Mouse (Mus musculus) thymus, postnatal 14 days (tissue): ENCODE measurements around the gene Adarb2.

Source experiments
- DNase-seq: peaks from one replicate; pipeline ENCODE4 v3.0.0; 2021

The Adarb2 gene

DNA sequence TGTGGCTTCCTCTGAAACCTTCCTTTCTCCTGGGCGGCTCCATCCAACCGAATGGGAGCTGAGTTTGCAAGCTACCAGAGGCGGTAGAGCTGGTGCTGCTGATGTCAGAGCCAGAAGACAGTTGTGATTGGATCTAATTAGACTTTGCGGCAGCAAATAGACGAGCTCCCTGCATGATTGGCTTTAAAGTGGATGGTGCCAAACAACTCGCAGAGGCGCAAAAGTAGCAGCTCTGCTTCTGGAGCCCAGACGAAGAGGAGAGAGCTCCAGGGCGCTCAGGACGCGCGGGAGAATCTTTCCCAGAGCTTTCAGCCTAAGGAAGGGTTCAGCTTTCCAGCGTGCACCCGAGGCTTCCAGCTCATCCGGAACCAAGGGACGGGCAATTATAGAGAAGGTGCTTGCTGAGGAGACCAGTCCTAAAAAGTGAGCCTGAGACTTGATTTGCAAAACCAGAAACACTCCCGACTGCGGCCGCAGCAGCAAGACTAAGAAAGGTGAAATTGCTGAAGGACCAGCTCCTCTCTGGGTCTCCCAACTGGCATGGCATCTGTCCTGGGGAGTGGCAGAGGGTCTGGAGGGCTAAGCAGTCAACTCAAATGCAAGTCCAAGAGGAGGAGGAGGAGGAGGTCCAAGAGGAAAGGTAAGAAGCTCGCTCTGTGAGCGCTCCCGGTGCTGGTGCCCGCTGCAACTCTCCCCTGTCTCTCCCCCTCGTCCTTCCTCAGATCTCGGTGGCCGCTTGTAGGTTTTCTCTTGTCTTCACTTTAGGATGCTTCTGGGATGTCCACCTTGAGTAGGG is at the start of gene Adarb2:
Gene Adarb2 (plus strand): TSS at position 186 of the 796 bp plus-strand sequence.
- DNase-seq, result no peak

DNA sequence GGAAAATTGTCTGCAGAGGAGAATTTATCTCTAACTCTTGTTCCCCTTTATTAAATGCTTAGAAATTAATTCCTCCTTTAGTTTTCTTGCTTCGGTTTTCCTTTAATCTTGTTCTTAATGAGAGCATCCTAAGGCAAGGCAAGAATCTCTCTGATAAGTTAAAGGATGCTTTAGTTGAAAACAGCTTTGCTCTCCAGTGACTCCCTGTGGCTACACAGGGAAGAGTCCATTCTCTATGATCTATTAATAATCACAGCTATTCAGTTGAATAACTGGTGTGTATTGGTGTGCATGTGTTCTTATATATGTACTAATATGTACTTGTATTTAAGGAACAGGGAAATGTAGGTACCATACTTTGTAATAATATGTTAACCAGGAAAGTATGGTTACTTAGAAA is 28.9 kb upstream of the Adarb2 start:
- no peak for DNase-seq

DNA sequence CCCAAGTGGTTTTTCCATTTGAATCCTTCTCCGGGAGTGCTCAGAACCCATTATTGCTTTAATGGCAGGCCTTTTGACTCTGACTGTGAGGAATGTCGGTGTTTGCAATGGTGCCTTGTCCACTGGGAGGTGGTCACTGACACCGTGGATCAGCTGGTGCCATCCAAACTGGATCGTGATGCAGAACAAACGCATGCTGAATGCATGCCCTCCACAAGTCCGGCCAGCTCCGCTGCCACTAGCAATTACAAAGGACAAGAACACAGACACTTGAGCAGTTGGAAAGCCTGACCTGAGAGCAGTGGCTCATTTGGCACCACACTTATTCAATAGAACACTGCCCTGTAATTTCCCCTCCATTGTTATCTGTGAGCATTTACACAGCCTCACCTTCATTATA is 10.7 kb upstream of the Adarb2 start:
- no peak for DNase-seq

DNA sequence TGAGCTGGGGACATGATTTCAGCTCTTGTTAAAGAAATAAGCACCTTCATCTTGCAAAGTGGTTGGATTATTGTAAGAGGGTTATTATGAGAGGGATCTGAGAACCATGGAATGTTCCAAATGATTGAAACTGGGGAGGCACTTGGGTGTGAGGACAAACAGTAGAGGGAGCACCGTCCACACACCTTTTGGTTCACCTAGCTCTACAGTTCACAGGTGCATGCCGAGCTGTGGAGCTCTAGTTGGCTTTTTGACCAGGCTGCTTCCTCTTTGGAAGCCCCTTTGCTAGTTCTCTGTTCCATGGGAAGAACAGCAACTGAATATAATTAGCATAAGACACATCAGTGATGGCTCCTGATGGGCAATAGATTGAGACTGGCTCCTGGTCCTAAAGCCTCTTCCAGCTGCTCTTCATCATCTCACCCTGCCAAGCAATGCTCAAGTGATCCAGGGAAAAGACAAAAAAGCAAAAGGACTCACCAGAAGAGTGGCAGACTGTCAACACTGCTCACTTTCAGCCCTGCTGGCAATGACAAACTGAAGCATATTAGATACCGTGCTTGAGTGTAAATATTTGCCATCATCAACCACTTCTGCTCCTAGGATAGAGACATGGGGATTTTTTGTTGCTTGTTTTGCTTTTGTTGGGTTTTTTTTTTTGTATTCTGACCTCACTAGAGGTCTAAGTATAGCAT is 3.3 kb upstream of the Adarb2 start:
- DNase-seq, result no peak

DNA sequence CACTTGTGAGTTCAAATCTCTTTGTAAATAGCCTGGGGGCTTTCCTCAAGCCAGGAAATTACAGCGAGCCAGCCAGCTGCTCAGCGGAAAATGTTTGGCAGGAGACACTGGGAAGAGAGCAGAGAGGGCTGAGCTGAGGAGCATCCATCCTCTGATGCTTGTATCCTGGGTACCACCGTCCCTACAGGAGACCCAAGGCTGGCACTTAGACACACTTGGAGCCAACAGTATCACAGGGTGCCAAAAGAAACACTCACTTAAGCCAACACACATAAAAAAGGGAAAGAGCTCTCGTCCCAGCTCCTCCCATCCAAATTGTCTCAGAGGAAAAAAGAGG is 779 bp downstream of the Adarb2 start:
- no peak for DNase-seq

DNA sequence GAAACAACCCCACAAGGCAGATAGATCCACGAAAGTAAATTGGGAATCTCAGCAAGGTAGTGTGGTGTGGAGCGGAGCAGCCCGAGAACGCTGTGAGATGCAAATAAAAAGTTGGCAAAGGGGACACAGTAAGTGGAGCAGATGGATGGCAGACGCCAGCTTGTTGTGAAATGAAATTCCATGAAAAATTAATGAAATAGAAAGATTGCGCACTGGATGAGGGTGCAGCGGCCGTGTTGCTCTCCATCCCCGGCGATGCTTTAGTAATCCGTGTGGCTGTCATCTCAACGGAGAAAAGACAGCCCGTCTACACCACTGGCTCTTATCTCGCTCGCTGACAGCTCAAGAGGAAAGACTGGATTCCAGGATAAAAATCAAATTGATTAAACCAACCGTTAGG is 4.7 kb downstream of the Adarb2 start:
- no peak for DNase-seq

DNA sequence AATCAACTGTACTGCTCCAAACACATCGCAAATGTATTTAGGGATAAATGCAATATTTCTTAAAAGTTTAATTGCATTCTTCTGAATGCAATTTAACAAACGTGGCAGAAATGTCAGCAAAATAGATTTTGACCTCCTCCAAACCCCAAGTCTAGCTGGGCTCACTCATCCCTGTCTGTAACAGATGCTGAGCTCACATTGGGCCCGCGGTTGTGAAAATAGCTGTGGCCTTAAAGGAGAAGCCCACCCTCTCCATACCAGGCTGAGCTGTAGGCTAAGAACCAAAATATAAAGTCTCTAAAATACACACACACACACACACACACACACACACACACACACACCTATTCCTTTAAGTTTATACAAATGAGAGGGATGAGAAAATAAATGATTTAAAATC is 8.1 kb downstream of the Adarb2 start:
- DNase-seq, result no peak

DNA sequence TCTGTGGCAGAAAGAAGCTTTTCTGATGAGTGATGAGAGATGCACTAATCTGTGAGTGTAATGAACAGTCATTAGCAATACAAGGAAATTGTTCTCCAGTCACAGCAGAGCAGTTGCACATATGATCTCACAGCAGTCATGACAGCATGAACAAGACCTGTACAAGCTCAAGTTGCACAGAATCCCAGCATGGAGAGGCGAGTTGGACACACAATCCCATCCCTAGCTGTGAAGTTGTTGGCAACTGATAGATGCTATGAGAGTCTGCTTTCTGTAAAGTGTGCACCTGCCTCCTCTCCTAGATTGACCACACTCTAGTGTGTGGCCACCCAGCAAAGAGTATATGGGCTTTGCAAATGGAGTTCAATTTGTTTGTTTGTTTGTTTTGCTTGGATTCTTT is 36.2 kb downstream of the Adarb2 start:
- DNase-seq, result no peak

DNA sequence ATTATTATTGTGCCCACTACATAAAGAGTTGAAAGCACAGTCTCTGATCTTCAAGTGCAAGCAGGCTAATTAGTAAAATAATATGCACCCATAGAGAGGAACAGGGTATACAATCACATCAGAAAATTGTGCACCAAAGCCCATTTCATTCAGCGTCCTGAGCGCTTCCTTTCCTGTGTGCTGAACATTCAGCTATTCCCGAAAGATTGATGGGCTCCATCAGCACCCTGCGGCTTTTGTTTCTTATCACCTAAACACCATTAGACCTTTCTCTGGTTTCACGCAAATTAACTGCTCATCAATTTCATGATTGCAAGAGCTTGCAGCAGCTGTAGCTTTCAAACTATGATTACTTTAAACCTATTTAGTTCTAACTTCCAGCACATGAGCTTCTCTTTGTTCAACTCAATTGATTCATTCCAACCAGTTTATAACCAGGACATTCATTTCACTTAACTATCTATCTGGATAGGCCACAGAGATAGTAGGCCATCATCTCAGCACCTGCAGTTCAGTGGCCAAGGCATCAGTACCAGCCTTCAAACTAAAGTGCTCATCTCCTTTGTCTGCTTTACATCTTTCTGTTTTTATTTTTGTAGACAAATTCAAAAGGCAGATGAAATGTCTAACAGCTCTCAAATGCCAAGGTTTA is 45.5 kb downstream of the Adarb2 start:
- DNase-seq, result no peak

DNA sequence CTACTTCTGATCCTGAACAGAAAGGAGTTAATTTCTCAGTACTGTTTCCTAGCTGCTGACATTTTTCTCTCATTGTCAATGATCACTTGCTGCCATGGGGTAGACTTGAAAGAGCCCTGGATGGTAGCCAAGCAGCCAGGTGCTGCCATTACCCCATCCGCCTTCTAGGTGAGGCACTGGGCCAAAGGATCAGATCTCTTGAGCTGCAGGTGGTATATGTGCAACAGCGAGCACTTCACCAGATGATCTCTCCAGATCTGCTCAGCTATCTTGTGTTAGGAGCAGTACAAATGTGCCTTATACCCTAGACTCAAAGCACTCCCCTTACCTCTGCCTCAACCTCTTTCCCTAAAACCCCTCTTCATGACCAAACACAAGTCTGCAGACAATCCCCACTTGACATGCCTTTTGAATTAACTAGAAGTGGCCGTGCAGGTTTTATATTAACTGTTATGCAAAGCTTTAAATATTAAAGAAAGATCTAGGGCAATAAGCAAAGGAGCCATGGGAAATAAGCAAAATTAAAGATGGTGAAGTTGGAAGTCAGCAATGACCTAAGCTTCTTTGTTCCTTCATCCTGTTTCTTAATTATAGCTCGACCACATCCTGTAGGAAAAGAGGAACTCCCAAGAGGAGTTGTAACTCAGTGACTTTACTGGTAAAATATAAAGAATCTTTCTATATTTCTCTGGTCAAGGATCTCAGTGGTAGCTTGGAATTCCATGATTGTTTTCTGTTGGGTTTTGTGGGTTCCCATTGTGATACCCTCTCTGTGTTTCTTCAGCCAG is 69.7 kb downstream of the Adarb2 start:
- no peak for DNase-seq

DNA sequence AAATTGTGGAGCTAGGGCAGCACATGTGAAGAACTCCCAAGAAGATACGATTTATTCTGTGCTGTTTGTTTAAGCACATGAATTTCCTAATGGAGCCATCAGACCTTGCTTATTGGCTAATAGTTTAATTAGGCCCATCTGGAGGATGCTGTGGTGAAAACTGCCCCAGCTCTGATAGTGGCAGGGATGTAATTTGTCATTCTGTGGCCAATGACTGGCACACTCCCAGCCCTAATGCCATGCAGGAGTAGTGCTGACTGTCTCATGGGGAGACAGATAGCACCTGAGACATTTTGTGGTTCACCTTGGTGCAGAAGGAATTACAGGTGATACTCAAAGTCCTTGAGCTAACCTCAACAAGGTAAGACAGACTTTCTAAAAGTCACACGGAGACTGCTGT is 80.5 kb downstream of the Adarb2 start:
- DNase-seq, result no peak

DNA sequence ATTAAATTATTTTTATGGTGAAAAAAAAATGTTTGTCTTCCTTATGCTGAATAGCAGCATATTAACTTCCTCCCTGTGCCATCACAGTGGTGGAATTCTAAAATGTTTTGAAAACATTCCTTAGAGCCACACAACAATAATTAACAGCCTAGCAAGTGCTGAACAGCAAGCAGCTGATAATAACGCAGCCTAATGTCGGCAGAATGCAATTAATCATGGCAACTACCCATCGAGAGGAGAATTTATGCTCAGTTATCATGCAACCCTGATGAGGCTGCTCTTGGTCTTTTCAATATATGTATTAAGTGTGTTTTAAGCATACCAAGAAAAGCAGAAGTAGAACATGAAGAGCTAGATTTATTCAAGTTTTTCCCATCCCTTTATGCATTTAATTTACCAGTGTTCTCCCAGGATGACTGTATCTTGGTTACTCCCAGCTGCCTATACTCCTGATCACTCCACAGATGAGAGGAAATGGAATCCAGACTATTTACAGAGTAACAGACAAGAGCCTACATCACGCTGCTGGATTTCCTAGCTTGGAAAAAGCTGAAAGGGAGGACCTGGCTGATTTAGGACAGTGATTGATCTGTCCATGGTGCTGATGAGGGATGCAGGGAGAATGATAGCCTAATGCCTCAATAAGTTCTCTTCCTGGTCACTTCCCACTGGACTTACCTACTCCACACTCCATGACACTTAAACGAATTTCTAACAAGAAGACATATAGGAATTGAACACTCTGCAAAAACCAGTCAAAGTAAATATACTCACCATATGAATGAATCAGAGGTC is 113.9 kb downstream of the Adarb2 start:
- no peak for DNase-seq

DNA sequence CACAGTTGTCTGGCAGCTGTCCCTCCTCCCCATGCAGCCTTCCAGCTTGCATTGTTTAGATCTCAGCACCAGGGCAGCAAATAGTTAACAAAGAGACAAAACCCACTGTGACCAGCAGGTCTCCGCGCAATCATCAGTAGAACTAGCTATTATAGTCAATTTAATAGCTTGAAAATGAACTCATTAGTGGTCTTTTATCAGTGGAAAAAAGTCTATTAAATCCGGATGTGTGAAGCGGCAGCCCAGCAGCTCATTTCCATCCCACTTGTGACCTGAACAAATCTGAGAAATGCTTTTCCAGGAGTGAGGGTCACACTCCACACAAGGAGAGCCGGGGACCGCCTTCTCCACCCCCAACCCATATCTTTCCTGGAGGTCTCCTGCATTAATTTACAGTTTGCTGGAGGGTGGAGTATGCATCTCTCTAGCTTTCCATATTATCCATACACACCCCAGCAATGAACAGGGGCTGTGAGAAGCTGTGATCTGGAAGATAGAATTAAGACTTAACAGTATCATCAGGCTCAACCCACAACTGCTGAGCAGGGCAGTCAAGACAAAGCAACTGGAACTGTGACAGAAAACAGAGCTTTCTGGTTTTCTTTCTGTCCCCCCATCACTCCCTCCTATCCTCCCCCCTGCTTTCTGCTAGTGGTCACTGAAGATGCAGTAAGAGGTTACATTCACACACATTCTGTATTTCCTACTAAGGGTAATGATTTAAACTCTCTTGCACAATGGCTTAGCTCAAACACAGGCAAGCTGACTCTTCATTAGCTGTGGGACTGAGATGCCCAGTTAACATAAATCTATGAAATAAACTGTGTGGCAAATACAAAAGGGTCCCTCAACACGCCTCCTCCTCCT is 131.2 kb downstream of the Adarb2 start:
- no peak for DNase-seq

DNA sequence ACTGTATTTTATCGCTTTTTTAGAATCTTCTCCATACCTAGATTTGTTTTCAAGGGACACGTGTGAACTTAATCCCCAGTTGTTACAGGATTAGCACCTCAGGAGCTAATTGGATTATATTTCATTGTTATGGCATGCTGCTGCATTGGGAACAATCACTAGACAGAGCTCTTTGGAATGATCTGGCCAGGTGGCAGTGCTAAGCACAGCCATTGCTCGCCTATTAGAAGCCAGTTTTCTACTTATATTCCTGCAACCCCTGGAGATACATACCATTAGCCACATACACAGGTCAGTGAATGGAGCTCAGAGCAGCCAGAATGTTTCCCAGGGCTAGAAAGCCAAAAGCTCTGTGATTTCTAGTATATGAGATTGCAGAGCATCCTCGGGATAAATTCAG is 131.9 kb downstream of the Adarb2 start:
- DNase-seq, result no peak

DNA sequence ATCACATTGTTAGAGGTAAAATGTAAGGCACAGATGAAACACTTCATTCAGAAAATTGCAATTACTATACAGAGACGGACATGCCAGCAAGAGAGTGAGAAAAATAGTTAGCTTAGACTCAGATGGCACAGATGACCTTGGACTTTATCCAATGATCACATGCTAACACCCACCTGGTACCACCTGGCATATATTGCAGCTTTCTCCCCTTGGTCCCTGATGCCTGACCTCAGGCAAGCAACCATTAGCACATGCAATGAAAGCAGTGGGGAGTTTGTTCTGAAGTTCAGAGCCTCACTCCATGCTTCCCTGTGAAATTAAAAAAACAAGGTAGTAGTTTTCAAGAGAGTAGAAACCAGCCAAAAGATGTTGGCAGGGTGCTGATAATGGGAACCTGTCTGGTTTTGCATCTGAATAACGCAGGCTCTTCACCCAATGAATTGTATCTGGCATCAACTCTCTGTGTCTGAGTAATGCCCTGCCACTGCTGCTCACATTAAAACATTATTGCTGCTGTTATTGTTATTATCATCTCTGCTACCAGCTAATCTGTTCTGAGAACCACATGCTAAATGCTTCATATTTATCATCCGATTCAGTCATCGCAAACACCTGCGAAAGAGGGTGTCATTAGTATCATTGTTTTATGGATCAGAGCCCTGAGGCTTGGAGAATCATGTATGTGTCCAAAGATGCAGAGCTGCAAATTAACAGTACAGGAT is 138.6 kb downstream of the Adarb2 start:
- DNase-seq, result no peak

DNA sequence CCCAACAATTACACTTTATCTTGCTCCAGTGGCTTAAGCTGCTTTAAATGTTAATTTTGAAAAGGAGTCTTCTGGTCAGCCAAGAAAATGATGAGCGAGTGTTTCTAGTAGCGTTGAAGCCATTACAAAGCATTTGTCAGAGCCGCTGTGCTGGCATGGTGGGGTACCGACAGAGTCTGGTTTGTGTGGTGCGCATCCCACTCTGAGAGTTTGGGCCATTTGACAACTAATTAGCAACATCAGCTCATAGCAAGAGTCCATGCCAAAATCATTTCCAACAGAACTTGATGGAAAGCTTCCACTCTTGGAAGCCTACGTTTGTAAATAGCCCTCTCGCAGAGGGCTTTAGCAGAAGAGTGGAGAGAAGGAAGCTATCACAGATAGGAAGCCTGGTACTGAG is 144.5 kb downstream of the Adarb2 start:
- DNase-seq, result no peak

DNA sequence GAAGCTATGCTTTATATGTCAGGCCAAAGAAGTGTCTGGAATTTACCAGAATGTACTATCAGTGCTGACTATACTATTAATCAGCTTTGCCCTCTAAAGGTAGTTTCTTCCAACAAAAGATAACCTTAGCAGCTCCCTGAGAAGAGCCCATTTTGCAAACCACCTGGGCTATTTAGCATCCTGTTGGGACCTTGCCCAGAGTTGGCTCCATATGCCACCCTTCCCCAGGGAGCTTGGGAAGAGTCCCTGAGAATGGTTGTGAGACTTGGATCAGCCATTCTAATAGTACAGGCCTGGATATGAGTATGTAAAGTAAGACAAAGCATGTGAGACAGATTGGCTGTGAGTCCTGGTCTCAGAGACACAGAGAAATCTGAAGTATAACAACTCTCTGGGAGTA is 149.7 kb downstream of the Adarb2 start:
- DNase-seq, result no peak

DNA sequence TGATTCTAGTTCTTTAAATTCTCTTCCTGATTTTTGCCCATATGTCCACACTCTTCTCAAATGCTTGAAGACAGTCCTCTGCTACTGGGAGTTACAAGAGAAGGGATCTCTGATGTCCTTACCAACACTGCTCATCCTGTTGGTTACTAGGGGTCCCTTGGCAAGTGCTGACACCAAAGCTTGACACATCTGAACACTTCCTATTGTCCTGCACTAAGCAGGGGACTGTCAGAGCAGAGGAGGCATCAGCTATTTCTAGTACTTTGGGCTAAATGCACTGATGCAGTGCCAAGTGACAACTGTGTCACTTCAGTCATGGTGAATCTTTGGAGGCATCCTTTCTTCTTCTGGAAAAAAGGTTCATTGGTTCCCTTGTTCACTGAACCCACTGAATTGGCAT is 150.3 kb downstream of the Adarb2 start:
- DNase-seq, result no peak

DNA sequence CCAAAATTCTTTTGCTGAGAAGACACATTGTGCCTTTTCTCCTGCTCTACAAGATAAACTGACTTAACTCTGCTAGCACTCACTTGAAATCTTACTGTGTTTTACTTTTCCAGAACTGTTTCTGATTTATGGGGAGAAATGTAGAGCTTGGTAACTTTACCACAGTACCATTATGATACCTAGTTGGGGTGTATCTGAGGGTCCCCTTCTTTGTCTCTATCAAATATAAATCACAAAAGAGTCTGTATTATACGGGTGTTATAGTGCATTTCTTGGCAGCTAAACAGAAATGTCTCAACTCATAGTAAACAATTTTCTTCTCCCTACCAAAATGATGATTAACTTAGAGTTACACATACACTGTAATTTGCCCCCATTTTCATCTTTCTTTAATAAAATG is 162.9 kb downstream of the Adarb2 start:
- DNase-seq, result no peak

DNA sequence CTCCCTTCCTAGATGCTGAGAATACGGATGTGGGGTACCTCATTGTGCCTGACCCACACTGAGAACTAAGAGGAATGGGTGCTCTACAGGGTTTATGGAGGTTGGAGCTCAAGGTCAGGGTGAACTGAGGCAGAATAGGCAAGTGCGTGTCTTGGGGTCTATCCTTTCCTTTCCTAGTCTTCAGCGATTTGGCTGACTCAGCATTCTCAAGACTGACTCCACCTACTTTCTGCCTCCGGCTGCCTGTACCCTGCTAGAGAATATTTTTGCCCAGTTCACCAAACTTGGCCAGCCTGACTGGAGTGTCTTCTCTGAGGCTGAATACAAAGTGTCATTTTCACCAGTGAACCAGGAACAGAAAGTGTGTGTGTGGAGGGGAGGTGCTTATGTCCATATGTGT is 163.4 kb downstream of the Adarb2 start:
- no peak for DNase-seq

DNA sequence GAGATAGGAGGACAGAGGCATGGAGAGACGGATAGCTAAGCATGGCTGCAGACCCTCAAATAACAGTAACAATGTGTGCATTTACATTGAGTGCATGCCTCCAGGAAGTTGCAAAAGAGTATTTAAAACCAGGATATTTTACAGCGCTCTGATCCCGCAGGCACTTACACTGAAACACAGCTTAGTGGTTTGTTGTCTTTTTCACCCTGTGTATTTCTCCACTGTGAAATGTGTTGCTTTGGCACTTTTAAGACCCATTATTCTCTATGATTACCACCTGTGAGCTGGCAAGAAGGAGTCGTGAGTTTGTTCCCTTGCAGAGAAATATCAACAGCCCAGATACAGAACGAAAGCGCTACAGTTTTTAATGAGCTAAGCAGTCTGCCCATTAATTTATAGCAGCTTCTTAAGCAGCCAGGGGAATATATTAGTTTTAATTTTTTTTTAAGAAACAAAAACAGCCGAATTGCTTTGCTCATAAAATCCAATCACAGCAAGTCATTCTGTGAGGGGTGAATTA is 167.3 kb downstream of the Adarb2 start:
- no peak for DNase-seq
